Mouse (Mus musculus): ENCODE measurements around the gene Gm9857.

Gm9857 gene

GRCm38 (mm10) chr3:108940001-108940633 is at the start of gene Gm9857:
Gene Gm9857 (minus strand): TSS chr3:108940445.
- no peak for DNase-seq (ENCODE audit: low read depth, low spot score)

- no peak for DNase-seq (ENCODE audit: low read depth, low spot score)
These were observed 46.9 kb upstream of the Gm9857 start for GRCm38 (mm10) chr3:108987009-108987659.

- no peak for DNase-seq (ENCODE audit: low read depth, low spot score)
These were observed 46.3 kb upstream of the Gm9857 start for GRCm38 (mm10) chr3:108986534-108986933.

- no peak for DNase-seq (ENCODE audit: low read depth, low spot score)
These were observed 43.7 kb upstream of the Gm9857 start for GRCm38 (mm10) chr3:108983989-108984388.

GRCm38 (mm10) chr3:108981946-108982345 is 41.7 kb upstream of the Gm9857 start:
- no peak for DNase-seq (ENCODE audit: low read depth, low spot score)

GRCm38 (mm10) chr3:108977340-108978030 is 37.2 kb upstream of the Gm9857 start:
- DNase-seq (ENCODE audit: low read depth, low spot score): no peak

- no peak for DNase-seq (ENCODE audit: low read depth, low spot score)
These were observed 34.8 kb upstream of the Gm9857 start for GRCm38 (mm10) chr3:108974920-108975485.

GRCm38 (mm10) chr3:108973980-108974660 is 33.9 kb upstream of the Gm9857 start:
- no peak for DNase-seq (ENCODE audit: low read depth, low spot score)

- DNase-seq (ENCODE audit: low read depth, low spot score): no peak
These were observed 25.8 kb upstream of the Gm9857 start for GRCm38 (mm10) chr3:108966051-108966450.

GRCm38 (mm10) chr3:108964361-108965044 is 24.3 kb upstream of the Gm9857 start:
- no peak for DNase-seq (ENCODE audit: low read depth, low spot score)

GRCm38 (mm10) chr3:108963776-108964175 is 23.5 kb upstream of the Gm9857 start:
- DNase-seq (ENCODE audit: low read depth, low spot score): no peak

- no peak for DNase-seq (ENCODE audit: low read depth, low spot score)
These were observed 23.0 kb upstream of the Gm9857 start for GRCm38 (mm10) chr3:108963278-108963677.

- no peak for DNase-seq (ENCODE audit: low read depth, low spot score)
These were observed 21.4 kb upstream of the Gm9857 start for GRCm38 (mm10) chr3:108961655-108962054.

GRCm38 (mm10) chr3:108961226-108961625 is 21.0 kb upstream of the Gm9857 start:
- no peak for DNase-seq (ENCODE audit: low read depth, low spot score)

GRCm38 (mm10) chr3:108959680-108960295 is 19.5 kb upstream of the Gm9857 start:
- no peak for DNase-seq (ENCODE audit: low read depth, low spot score)

GRCm38 (mm10) chr3:108957976-108958375 is 17.7 kb upstream of the Gm9857 start:
- DNase-seq (ENCODE audit: low read depth, low spot score): no peak

GRCm38 (mm10) chr3:108940996-108941395 is 751 bp upstream of the Gm9857 start:
- no peak for DNase-seq (ENCODE audit: low read depth, low spot score)

- DNase-seq (ENCODE audit: low read depth, low spot score): no peak
These were observed 672 bp downstream of the Gm9857 start, which contains the start of gene Henmt1 for GRCm38 (mm10) chr3:108939573-108939972. Gene Henmt1 (plus strand): TSS chr3:108939873.

GRCm38 (mm10) chr3:108938691-108939090 is 1.6 kb downstream of the Gm9857 start:
- DNase-seq (ENCODE audit: low read depth, low spot score): no peak

GRCm38 (mm10) chr3:108933557-108933956 is 6.7 kb downstream of the Gm9857 start:
- DNase-seq (ENCODE audit: low read depth, low spot score): no peak

GRCm38 (mm10) chr3:108926308-108926707 is 13.9 kb downstream of the Gm9857 start:
- DNase-seq (ENCODE audit: low read depth, low spot score): no peak

Measured in telencephalon, adult 2 months (tissue).